Mouse (Mus musculus): ENCODE measurements around the gene D17Wsu92e. TPM values are rescaled to one million over a fixed set of nuclear protein-coding genes. Genes with fewer than 3 reads are reported as not detected.
A peak's percentile ranks its signal among the peaks of the same experiment; 100 is the strongest.

D17Wsu92e gene
- polyA plus RNA-seq (2014; fragmentation: Nextera tagmentation; extraction: Ambion mirVana): 8.7 and 10.9 TPM in 2 replicates

GRCm38 (mm10) chr17:27820568-27821406 lies at the start of gene D17Wsu92e:
Gene D17Wsu92e, minus strand, starts transcription at chr17:27820648.
- ATAC-seq (ENCODE audit: low FRiP score): peak; percentile 97
- no peaks in the 10 kb centered on the region for H3K27me3 ChIP-seq (ENCODE audit: control insufficient read depth, insufficient read depth, low read length)
- H3K9me3 ChIP-seq (ENCODE audit: control insufficient read depth, low read length): no peaks in the 10 kb centered on the region
- WGBS: 4% methylated on average over 30 of the region's 56 CpGs
- no peaks in the 10 kb centered on the region for H3K36me3 ChIP-seq (ENCODE audit: control insufficient read depth, insufficient read depth, low read length)
- peak within 1 kb of the TSS; percentile 93 for H3K9ac ChIP-seq (ENCODE audit: low read length)
- H3K4me1 ChIP-seq (ENCODE audit: control insufficient read depth, insufficient read depth, low read length): peaks cover 20% of the 10 kb centered on the region
- DNase-seq (ENCODE audit: low spot score, missing footprints): peak; percentile 100
- peak within 1 kb of the TSS; percentile 96 for H3K4me3 ChIP-seq (ENCODE audit: low read depth, low read length)
- peak within 1 kb of the TSS; percentile 96 for H3K4me2 ChIP-seq
- peak within 1 kb of the TSS; percentile 72 for H3K27ac ChIP-seq (ENCODE audit: low read depth, low read length)

GRCm38 (mm10) chr17:27866737-27867136 lies 46.3 kb upstream of the D17Wsu92e start:
- Histone ChIP-seq H3K9ac (ENCODE audit: low read length) (no peak overlapping the region), H3K27me3 (ENCODE audit: control insufficient read depth, insufficient read depth, low read length) (no peaks in the 10 kb centered on the region), H3K9me3 (ENCODE audit: control insufficient read depth, low read length) (no peaks in the 10 kb centered on the region), H3K36me3 (ENCODE audit: control insufficient read depth, insufficient read depth, low read length) (no peaks in the 10 kb centered on the region), H3K4me1 (ENCODE audit: control insufficient read depth, insufficient read depth, low read length) (no peaks in the 10 kb centered on the region), H3K4me2 (no peak overlapping the region), H3K4me3 (ENCODE audit: low read depth, low read length) (no peak overlapping the region), H3K27ac (ENCODE audit: low read depth, low read length) (no peak overlapping the region)
- DNase-seq (ENCODE audit: low spot score, missing footprints) (no peak), ATAC-seq (ENCODE audit: low FRiP score) (no peak)
- 94% methylated on average over 4 of the region's 4 CpGs for WGBS

- Histone ChIP-seq H3K27ac (ENCODE audit: low read depth, low read length) (no peak overlapping the region), H3K4me3 (ENCODE audit: low read depth, low read length) (no peak overlapping the region), H3K36me3 (ENCODE audit: control insufficient read depth, insufficient read depth, low read length) (no peaks in the 10 kb centered on the region), H3K4me1 (ENCODE audit: control insufficient read depth, insufficient read depth, low read length) (no peaks in the 10 kb centered on the region), H3K27me3 (ENCODE audit: control insufficient read depth, insufficient read depth, low read length) (no peaks in the 10 kb centered on the region), H3K4me2 (no peak overlapping the region), H3K9ac (ENCODE audit: low read length) (no peak overlapping the region), H3K9me3 (ENCODE audit: control insufficient read depth, low read length) (no peaks in the 10 kb centered on the region)
- ATAC-seq (ENCODE audit: low FRiP score) (no peak), DNase-seq (ENCODE audit: low spot score, missing footprints) (no peak)
- WGBS: 88% methylated on average over 2 of the region's 2 CpGs
Observed at GRCm38 (mm10) chr17:27865461-27865860, 45.0 kb upstream of the D17Wsu92e start.

DNA sequence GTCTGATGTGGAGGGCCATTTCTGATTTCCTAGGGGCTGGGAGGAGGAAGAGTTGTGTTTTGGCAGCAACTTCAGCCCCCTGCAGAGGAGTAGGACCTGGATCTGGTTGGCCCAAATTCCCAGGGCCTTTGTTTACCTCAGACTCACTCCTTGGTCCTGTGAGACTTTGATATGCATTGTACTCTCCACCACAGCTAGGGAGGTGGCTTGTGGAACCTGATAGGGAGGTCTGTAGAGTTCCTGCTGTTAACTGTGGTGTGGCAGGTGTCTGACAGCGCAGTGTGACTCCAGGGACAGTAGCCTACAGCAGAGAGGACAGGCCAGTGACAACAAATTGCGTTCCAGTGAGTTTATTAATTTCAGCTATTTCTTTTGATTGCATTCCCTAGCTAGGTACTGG lies 38.7 kb upstream of the D17Wsu92e start:
- DNase-seq (ENCODE audit: low spot score, missing footprints): no peak
- no peaks in the 10 kb centered on the region for H3K27me3 ChIP-seq (ENCODE audit: control insufficient read depth, insufficient read depth, low read length)
- no peak for ATAC-seq (ENCODE audit: low FRiP score)
- no peaks in the 10 kb centered on the region for H3K36me3 ChIP-seq (ENCODE audit: control insufficient read depth, insufficient read depth, low read length)
- H3K27ac ChIP-seq (ENCODE audit: low read depth, low read length): no peak overlapping the region
- H3K4me3 ChIP-seq (ENCODE audit: low read depth, low read length): no peak overlapping the region
- H3K4me2 ChIP-seq: no peak overlapping the region
- WGBS: 50% methylated on average over 2 of the region's 2 CpGs
- no peaks in the 10 kb centered on the region for H3K9me3 ChIP-seq (ENCODE audit: control insufficient read depth, low read length)
- H3K9ac ChIP-seq (ENCODE audit: low read length): no peak overlapping the region
- peaks cover 17% of the 10 kb centered on the region for H3K4me1 ChIP-seq (ENCODE audit: control insufficient read depth, insufficient read depth, low read length)

DNA sequence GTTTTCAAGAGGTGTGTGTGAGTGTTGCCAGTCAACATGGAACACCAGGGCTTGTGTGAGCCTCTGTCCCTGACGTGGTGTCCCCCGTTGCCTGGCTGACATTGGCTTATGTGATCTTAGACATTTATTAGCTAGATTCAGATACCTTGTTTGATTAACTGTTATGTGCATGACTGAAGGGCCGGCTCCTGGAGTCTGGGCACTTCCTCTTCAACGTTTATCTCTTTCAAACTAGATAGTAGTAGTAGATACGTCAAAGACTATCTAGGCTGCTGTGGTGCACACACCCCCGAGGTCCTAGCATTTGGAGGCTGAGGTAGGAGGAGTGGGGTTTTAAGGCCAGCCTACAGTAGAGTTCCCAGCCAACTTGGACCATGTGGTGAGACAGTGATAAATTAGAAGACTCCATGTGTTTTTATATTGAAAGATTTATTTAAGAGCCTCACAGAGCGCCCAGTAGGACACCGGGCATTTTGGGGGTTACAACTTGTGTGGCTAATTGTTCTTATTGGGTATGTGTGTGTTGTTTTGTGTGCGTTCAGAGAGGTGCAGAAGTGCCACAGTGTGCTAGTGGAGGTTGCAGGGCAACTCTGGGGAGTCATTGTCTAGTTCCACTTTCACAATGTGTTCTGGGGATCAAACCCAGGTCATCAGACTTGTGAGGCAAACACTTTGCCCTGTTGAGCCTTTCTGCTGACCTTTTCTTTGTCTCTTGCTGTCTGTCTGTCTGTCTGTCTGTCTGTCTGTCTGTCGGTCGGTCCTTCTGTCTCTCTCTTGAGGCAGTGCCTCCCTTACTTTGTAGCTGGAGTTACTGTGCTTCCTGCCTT lies 37.4 kb upstream of the D17Wsu92e start:
- Histone ChIP-seq H3K27ac (ENCODE audit: low read depth, low read length) (no peak overlapping the region), H3K4me3 (ENCODE audit: low read depth, low read length) (peak overlapping the region; percentile 88), H3K9ac (ENCODE audit: low read length) (peak overlapping the region; percentile 90; the same call in 1 of the 2 replicates), H3K4me1 (ENCODE audit: control insufficient read depth, insufficient read depth, low read length) (peaks cover 17% of the 10 kb centered on the region), H3K36me3 (ENCODE audit: control insufficient read depth, insufficient read depth, low read length) (no peaks in the 10 kb centered on the region), H3K4me2 (peak overlapping the region; percentile 83), H3K27me3 (ENCODE audit: control insufficient read depth, insufficient read depth, low read length) (no peaks in the 10 kb centered on the region), H3K9me3 (ENCODE audit: control insufficient read depth, low read length) (no peaks in the 10 kb centered on the region)
- ATAC-seq (ENCODE audit: low FRiP score): no peak
- 59% methylated on average over 11 of the region's 11 CpGs for WGBS
- DNase-seq (ENCODE audit: low spot score, missing footprints): no peak

DNA sequence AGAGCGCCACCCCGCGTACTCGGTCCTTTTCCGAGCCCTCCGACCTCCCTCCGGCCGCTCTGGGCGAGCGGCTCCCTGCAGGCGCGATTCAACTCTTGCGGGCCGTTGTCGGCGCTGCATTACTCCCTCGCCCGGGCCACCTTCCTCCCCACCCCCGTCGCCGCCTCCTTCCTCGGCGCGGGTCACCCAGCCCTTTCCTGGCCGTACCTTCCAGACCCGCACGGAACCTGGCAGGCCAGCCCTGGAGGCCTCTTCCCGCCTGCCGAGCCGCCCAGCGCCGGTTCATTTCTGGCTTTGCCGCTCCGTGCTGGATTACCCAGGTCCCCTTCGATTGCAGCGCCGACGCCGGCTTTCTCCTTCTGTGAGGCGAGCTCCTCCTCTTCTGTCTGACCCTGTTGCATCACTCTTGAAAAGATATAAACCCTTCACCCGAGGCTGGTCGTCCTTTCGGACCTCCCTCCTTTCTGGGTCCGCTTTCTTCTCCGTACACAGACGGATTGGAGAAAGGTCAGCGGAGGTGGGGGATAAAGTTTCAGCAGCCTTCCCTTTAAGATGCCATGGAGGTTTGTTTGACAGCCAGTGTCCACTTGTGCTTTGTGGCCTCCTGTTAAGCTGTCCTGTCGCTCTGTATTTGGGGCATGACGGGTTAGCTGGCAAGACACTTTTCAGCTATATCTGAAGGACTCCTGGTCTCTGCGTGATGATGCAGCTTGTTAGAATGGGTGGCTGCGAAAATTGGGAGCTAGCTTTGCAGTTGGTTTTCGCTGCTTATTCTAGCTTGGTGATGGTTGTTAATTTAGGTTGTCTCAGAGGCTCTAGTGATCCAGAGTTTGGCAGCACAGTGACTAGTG lies 36.6 kb upstream of the D17Wsu92e start:
- H3K27me3 ChIP-seq (ENCODE audit: control insufficient read depth, insufficient read depth, low read length): no peaks in the 10 kb centered on the region
- H3K4me1 ChIP-seq (ENCODE audit: control insufficient read depth, insufficient read depth, low read length): peaks cover 17% of the 10 kb centered on the region
- 2% methylated on average over 49 of the region's 52 CpGs for WGBS
- peak overlapping the region; percentile 83 for H3K4me2 ChIP-seq
- H3K4me3 ChIP-seq (ENCODE audit: low read depth, low read length): peak overlapping the region; percentile 88
- H3K27ac ChIP-seq (ENCODE audit: low read depth, low read length): peak overlapping the region; percentile 53
- H3K9ac ChIP-seq (ENCODE audit: low read length): peak overlapping the region; percentile 90
- ATAC-seq (ENCODE audit: low FRiP score): peak; percentile 77
- no peaks in the 10 kb centered on the region for H3K9me3 ChIP-seq (ENCODE audit: control insufficient read depth, low read length)
- peak; percentile 95 for DNase-seq (ENCODE audit: low spot score, missing footprints)
- peaks cover 7% of the 10 kb centered on the region; the same call in 1 of the 2 replicates for H3K36me3 ChIP-seq (ENCODE audit: control insufficient read depth, insufficient read depth, low read length)

- H3K4me3 ChIP-seq (ENCODE audit: low read depth, low read length): peak within 1 kb of the TSS; percentile 88
- ATAC-seq (ENCODE audit: low FRiP score) (peak; percentile 83), DNase-seq (ENCODE audit: low spot score, missing footprints) (peak; percentile 99)
- peak within 1 kb of the TSS; percentile 83 for H3K4me2 ChIP-seq
- 1% methylated on average over 45 of the region's 54 CpGs for WGBS
- H3K4me1 ChIP-seq (ENCODE audit: control insufficient read depth, insufficient read depth, low read length): peaks cover 17% of the 10 kb centered on the region
- H3K27ac ChIP-seq (ENCODE audit: low read depth, low read length): peak within 1 kb of the TSS; percentile 53
- peaks cover 7% of the 10 kb centered on the region; the same call in 1 of the 2 replicates for H3K36me3 ChIP-seq (ENCODE audit: control insufficient read depth, insufficient read depth, low read length)
- H3K9me3 ChIP-seq (ENCODE audit: control insufficient read depth, low read length): no peaks in the 10 kb centered on the region
- peak within 1 kb of the TSS; percentile 90 for H3K9ac ChIP-seq (ENCODE audit: low read length)
- H3K27me3 ChIP-seq (ENCODE audit: control insufficient read depth, insufficient read depth, low read length): no peaks in the 10 kb centered on the region
Observed at GRCm38 (mm10) chr17:27856265-27856797, 35.9 kb upstream of the D17Wsu92e start, which contains the start of gene Uhrf1bp1. Gene Uhrf1bp1, plus strand, starts transcription at chr17:27856441.

DNA sequence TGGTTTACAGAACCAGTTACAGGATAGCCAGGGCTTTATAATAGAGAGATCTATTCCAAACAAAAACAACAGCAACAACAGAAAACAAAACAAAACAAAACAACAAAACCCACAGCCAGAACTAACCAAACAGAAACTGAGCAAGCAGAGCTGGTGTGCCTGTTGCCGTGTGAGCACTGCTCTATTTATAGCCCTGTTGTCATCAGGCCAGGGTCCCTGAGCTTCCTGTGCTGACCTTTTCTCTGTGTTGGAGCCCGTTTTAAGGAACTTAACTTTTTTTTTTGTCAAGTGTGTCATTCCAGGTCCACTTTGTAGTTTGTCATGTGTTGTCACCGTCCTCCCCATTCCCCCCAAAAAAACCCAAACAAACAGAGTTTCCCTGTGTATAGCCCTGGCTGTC lies 30.6 kb upstream of the D17Wsu92e start:
- Histone ChIP-seq H3K27ac (ENCODE audit: low read depth, low read length) (no peak overlapping the region), H3K36me3 (ENCODE audit: control insufficient read depth, insufficient read depth, low read length) (peaks cover 21% of the 10 kb centered on the region), H3K4me2 (no peak overlapping the region), H3K4me1 (ENCODE audit: control insufficient read depth, insufficient read depth, low read length) (no peaks in the 10 kb centered on the region), H3K27me3 (ENCODE audit: control insufficient read depth, insufficient read depth, low read length) (no peaks in the 10 kb centered on the region), H3K9ac (ENCODE audit: low read length) (no peak overlapping the region), H3K9me3 (ENCODE audit: control insufficient read depth, low read length) (no peaks in the 10 kb centered on the region), H3K4me3 (ENCODE audit: low read depth, low read length) (no peak overlapping the region)
- peak; percentile 70 for DNase-seq (ENCODE audit: low spot score, missing footprints)
- ATAC-seq (ENCODE audit: low FRiP score): no peak
- 79% methylated on average over 3 of the region's 3 CpGs for WGBS

All from midbrain, embryonic 11.5 days (tissue).